Mouse (Mus musculus) lung, adult 2 months (tissue): ENCODE measurements at regions not wholly inside any gene's neighbourhood (a gene's known extent, or its start where the extent isn't known, plus 50 kb on each side); places are given as distances from the start of the nearest gene placed in this dataset.

Experiments
- DNase-seq: peaks from one replicate; pipeline ENCODE4 v3.0.0; 2022
- H3K4me1 ChIP-seq: fragments of 200-500 bp; 2 replicates; pipeline ENCODE4 v1.6.1; 2011; ENCODE audit warnings: low read length; ENCODE audit not compliant: control insufficient read depth, insufficient read depth
- H3K4me3 ChIP-seq: fragments of 200-500 bp; replicated peaks from 2 replicates; pipeline ENCODE3; 2011; ENCODE audit warnings: low read depth, mild to moderate bottlenecking, control low read depth, low read length; ENCODE audit errors: extremely low read depth
- CTCF ChIP-seq: fragments of 200-500 bp; IDR thresholded peaks from 2 replicates; pipeline ENCODE4 v1.5.1; 2011; ENCODE audit warnings: mild to moderate bottlenecking, low read length, control low read depth; ENCODE audit not compliant: insufficient read depth
- POLR2A ChIP-seq: fragments of 200-500 bp; IDR thresholded peaks from 2 replicates; pipeline ENCODE4 v1.6.1; 2011; ENCODE audit warnings: low read depth, mild to moderate bottlenecking, control low read depth, low read length, borderline replicate concordance; ENCODE audit errors: extremely low read depth
- WGBS: fragments of 180-500 bp; shearing (Covaris S2); methylation state at CpG from one replicate; pipeline ENCODE4 v1.1.7; 2018; 5-methylcytosine and 5-hydroxymethylcytosine counted together

DNA sequence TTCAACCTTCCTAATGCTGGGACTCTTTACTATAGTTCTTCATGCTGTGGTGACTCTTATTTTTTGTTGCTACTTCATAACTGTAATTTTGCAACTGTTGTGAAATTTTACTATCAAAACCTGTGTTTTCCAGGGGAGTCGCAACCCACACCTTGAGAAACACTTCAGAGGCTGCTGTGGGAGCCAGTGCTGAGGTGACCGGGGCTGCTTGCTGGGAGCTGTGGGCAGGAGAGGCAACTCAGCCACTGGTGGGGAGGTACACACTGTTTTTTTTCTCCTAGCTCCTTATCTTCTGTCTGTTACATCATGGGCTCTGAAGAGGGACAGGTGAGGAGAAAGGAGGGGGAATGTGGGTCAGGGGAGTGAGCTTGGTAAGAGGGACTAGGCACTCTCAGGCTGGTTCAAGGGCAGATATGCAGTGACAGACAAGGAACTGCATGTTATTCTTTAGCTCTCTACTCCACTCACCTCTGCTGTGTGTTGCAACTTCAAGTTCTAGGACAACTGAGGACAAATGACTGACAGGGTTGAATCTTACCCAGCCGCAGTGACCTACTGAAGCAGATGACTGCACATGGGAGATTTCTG lies 62.7 kb upstream of the Hhip start:
- WGBS, result 67% methylated on average over 3 of the region's 3 CpGs

DNA sequence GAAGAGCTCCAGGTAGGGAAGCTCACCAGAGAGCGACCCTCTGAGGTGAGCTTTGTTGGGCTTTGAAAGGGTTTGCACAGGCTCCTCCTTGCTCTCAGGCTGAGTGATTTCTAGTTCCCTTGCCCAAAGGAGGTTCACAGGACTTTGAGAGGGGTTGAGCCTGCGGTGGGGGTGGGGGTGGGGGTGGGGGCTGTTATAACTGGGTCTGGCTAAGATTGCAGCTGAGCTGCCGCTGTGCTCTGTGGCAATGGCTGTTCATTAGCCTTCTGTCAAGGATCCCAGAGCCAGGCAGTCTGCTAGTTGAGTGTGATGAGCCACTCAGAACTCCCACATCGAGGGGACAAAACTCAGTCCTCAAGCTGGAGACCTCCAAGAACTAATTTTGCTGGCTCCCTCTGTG lies 59.5 kb upstream of the Hhip start:
- no peak for TF ChIP-seq CTCF
- TF ChIP-seq POLR2A, result no peak
- Histone ChIP-seq H3K4me1 (peaks cover 3% of the 10 kb centered on the region; the same call in 1 of the 2 replicates), H3K4me3 (no peak overlapping the region)
- 44% methylated on average over 4 of the region's 4 CpGs for WGBS
- no peak for DNase-seq

More for the DNA sequence above, 62.7 kb upstream of the Hhip start:
- Histone ChIP-seq H3K4me1 (peaks cover 3% of the 10 kb centered on the region; the same call in 1 of the 2 replicates), H3K4me3 (no peak overlapping the region)
- DNase-seq, result peak; percentile 7
- TF ChIP-seq POLR2A, result no peak
- no peak for TF ChIP-seq CTCF
